Mouse (Mus musculus): Measurements from ENCODE around the gene Mybpc2. TPM values are rescaled to one million over a fixed set of nuclear protein-coding genes. Genes with fewer than 3 reads are reported as not detected.

The Mybpc2 gene
- total and polyA plus RNA-seq, 3 experiments: 0.05 TPM; not detected in 2

DNA sequence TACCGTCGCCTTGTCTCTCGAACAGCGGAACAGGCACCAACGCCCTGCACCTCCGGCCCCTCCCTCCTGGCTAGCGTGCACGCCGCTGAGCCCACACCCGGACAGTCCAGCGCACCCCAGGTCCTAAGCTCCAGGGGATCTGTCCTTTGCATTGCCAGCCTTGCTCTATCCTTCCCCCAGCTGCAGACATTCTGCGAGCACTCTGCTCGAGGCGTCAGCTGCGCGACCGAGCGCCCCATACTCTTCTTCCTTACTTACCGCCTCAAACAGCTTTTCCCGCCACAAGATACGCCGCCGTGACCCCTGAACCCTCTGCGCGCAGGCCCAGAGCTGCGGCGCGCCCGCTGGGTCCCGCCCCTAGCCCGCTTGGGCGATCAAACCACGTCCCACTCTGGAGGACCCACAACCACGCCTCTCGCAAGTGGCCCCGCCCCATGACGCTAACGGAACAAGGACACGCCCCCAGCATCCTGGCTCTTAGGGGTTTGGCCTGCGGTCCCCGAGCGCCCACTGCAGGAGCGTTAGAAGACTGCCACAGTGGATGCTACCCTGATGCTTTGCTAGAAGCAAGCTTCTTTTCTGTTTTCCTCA, 24.1 kb upstream of the Mybpc2 start, which contains the start of gene Pold1:
Gene Pold1 (minus strand): TSS at position 353 of the 591 bp plus-strand sequence.
- no peak for TF ChIP-seq TAL1 (conservative IDR thresholded peaks at IDR 0.05; ENCODE audit: low read depth, low read length)
- peak; percentile 75 for TF ChIP-seq CTCF (IDR thresholded peaks at IDR 0.05; ENCODE audit: low read depth, low read length)
- TF ChIP-seq GATA2 (IDR thresholded peaks at IDR 0.05; ENCODE audit: borderline replicate concordance, low read depth, low read length): no peak
- no peak for TF ChIP-seq GATA1 (IDR thresholded peaks at IDR 0.05; ENCODE audit: borderline replicate concordance, low read length)
- TF ChIP-seq POLR2AphosphoS5 (IDR thresholded peaks at IDR 0.05; ENCODE audit: insufficient replicate concordance, low read depth, low read length): no peak
- Histone ChIP-seq H3K27me3 (ENCODE audit: insufficient read depth, low read length) (no peaks in the 10 kb centered on the region), H3K9me3 (replicated peaks) (no peaks in the 10 kb centered on the region), H3K4me3 (ENCODE audit: low read depth, low read length) (peak within 1 kb of the TSS; percentile 86), H3K36me3 (replicated peaks) (peaks cover 75% of the 10 kb centered on the region), H3K4me1 (ENCODE audit: insufficient read depth, low read depth, low read length) (peaks cover 56% of the 10 kb centered on the region)
- DNase-seq (ENCODE audit: low spot score) (peak; percentile 94), ATAC-seq (ENCODE audit: extremely low read depth, insufficient number of reproducible peaks, low FRiP score, poor library complexity, severe bottlenecking) (peak; percentile 89)

DNA sequence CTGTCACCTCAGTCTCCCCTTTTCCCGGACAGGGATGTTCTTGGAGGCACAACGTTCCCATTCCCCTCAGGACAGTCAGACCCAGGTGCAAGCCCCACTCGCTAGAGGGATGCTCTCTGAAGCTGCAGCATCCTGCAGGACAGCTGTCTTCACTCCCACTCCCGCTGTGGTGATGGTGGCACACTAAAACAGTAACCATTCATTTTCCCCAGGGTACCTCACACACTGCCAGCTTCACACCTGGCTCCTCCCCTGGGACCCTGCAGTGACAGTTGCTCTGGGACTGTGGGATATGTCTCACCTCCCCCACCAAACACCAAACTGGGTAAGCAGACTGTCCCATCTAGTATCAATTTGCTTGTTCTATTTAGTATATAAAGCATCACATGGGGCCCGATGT, 23.3 kb upstream of the Mybpc2 start:
- Histone ChIP-seq H3K36me3 (replicated peaks) (peaks cover 83% of the 10 kb centered on the region), H3K4me1 (ENCODE audit: insufficient read depth, low read depth, low read length) (peaks cover 55% of the 10 kb centered on the region), H3K4me3 (ENCODE audit: low read depth, low read length) (peak overlapping the region; percentile 86), H3K9me3 (replicated peaks) (no peaks in the 10 kb centered on the region), H3K27me3 (ENCODE audit: insufficient read depth, low read length) (no peaks in the 10 kb centered on the region)
- TF ChIP-seq POLR2AphosphoS5 (IDR thresholded peaks at IDR 0.05; ENCODE audit: insufficient replicate concordance, low read depth, low read length) (no peak), CTCF (IDR thresholded peaks at IDR 0.05; ENCODE audit: low read depth, low read length) (no peak), TAL1 (conservative IDR thresholded peaks at IDR 0.05; ENCODE audit: low read depth, low read length) (no peak)
- no peak for DNase-seq (ENCODE audit: low spot score)
- no peak for ATAC-seq (ENCODE audit: extremely low read depth, insufficient number of reproducible peaks, low FRiP score, poor library complexity, severe bottlenecking)

DNA sequence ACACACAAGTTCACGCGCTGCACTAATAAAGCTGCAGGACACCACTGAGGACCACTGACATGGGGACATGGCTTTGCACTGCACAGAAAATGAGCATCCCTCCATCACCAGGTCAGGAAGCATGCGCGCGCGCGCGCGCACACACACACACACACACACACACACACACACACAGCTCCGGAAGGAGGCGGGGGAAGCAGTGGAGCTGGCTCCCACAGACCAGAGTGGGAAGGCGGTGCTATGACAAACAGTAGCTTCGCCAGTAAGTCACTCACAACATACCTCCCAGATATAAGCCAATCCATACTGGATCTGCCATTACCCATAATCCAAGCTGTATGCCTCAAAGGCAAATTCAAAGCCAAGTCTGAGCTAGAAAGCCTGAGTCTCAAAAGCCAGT, 22.6 kb upstream of the Mybpc2 start:
- no peaks in the 10 kb centered on the region for H3K9me3 ChIP-seq (replicated peaks)
- peaks cover 48% of the 10 kb centered on the region for H3K4me1 ChIP-seq (ENCODE audit: insufficient read depth, low read depth, low read length)
- no peak for ATAC-seq (ENCODE audit: extremely low read depth, insufficient number of reproducible peaks, low FRiP score, poor library complexity, severe bottlenecking)
- TF ChIP-seq POLR2AphosphoS5 (IDR thresholded peaks at IDR 0.05; ENCODE audit: insufficient replicate concordance, low read depth, low read length) (no peak), GATA2 (IDR thresholded peaks at IDR 0.05; ENCODE audit: borderline replicate concordance, low read depth, low read length) (no peak), GATA1 (IDR thresholded peaks at IDR 0.05; ENCODE audit: borderline replicate concordance, low read length) (no peak), TAL1 (conservative IDR thresholded peaks at IDR 0.05; ENCODE audit: low read depth, low read length) (no peak), CTCF (IDR thresholded peaks at IDR 0.05; ENCODE audit: low read depth, low read length) (no peak)
- H3K36me3 ChIP-seq (replicated peaks): peaks cover 83% of the 10 kb centered on the region
- peak overlapping the region; percentile 86 for H3K4me3 ChIP-seq (ENCODE audit: low read depth, low read length)
- no peaks in the 10 kb centered on the region for H3K27me3 ChIP-seq (ENCODE audit: insufficient read depth, low read length)
- no peak for DNase-seq (ENCODE audit: low spot score)

DNA sequence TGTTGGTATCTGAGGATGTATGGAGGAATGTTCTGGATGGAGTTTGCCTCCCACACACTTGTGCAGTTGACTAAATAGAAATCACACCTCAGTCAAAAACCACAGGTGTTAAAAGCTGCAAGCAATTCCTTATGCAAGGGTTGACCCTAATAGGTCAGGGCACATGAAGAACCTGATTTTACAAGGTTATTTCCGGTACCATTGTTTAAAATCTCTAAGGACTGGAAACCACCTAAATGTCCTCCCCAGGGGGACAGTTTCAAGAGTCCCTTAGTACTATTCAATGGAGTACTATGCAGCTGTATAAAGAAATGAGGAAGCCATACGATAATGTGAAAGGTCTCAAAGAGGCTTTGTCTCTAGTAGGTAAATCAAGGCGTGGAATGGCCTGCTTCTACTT, 21.8 kb upstream of the Mybpc2 start:
- peaks cover 83% of the 10 kb centered on the region for H3K36me3 ChIP-seq (replicated peaks)
- no peaks in the 10 kb centered on the region for H3K9me3 ChIP-seq (replicated peaks)
- no peak overlapping the region for H3K4me3 ChIP-seq (ENCODE audit: low read depth, low read length)
- TF ChIP-seq GATA2 (IDR thresholded peaks at IDR 0.05; ENCODE audit: borderline replicate concordance, low read depth, low read length) (no peak), POLR2AphosphoS5 (IDR thresholded peaks at IDR 0.05; ENCODE audit: insufficient replicate concordance, low read depth, low read length) (no peak), TAL1 (conservative IDR thresholded peaks at IDR 0.05; ENCODE audit: low read depth, low read length) (no peak), GATA1 (IDR thresholded peaks at IDR 0.05; ENCODE audit: borderline replicate concordance, low read length) (no peak), CTCF (IDR thresholded peaks at IDR 0.05; ENCODE audit: low read depth, low read length) (no peak)
- no peaks in the 10 kb centered on the region for H3K27me3 ChIP-seq (ENCODE audit: insufficient read depth, low read length)
- no peak for ATAC-seq (ENCODE audit: extremely low read depth, insufficient number of reproducible peaks, low FRiP score, poor library complexity, severe bottlenecking)
- DNase-seq (ENCODE audit: low spot score): no peak
- H3K4me1 ChIP-seq (ENCODE audit: insufficient read depth, low read depth, low read length): peaks cover 41% of the 10 kb centered on the region

DNA sequence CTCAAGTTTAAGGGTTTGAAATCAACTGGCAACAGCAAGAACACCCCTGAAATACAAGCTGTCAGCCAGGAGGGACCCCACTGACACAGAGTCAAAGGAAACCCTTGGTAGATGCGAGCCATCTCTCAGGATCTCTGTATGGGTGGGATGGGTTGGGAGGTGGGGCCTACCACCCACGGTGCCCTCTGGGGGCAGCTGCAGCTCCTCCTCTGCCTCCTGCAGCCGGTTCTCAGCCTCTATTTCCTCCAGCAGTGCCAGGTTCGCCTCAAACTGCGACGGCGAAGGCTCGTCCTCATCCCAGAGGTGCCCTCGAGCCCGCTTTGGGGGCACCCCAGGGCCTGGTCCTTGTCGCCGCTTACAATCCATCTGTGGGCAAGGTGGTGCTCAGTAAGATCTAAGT, 18.6 kb upstream of the Mybpc2 start:
- ATAC-seq (ENCODE audit: extremely low read depth, insufficient number of reproducible peaks, low FRiP score, poor library complexity, severe bottlenecking) (no peak), DNase-seq (ENCODE audit: low spot score) (no peak)
- H3K36me3 ChIP-seq (replicated peaks): peaks cover 94% of the 10 kb centered on the region
- no peak overlapping the region for H3K4me3 ChIP-seq (ENCODE audit: low read depth, low read length)
- no peak for TF ChIP-seq POLR2AphosphoS5 (IDR thresholded peaks at IDR 0.05; ENCODE audit: insufficient replicate concordance, low read depth, low read length)
- TF ChIP-seq CTCF (IDR thresholded peaks at IDR 0.05; ENCODE audit: low read depth, low read length): no peak
- no peak for TF ChIP-seq GATA1 (IDR thresholded peaks at IDR 0.05; ENCODE audit: borderline replicate concordance, low read length)
- no peak for TF ChIP-seq GATA2 (IDR thresholded peaks at IDR 0.05; ENCODE audit: borderline replicate concordance, low read depth, low read length)
- TF ChIP-seq TAL1 (conservative IDR thresholded peaks at IDR 0.05; ENCODE audit: low read depth, low read length): no peak
- H3K4me1 ChIP-seq (ENCODE audit: insufficient read depth, low read depth, low read length): peaks cover 28% of the 10 kb centered on the region
- no peaks in the 10 kb centered on the region for H3K9me3 ChIP-seq (replicated peaks)
- no peaks in the 10 kb centered on the region; the same call in 1 of the 2 replicates for H3K27me3 ChIP-seq (ENCODE audit: insufficient read depth, low read length)

DNA sequence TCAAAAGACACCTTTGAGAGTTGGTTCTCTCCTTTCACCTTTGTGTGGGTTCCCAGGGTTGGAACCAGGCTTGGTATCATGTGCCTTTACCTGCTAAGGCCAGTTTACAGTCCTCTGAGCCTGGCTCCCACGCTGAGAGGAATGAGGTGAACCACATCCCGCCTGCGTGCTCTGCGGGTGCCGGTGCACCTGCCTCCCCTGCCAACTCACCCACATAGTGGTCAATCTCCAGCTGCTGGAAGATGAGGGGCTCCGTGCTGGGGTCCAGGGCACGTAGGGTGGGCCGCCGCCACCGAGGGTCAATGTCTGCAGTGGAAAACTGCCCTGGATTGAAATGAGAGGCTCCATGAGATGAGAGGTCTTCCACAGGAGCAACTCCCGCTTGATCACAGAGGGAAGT, 18.1 kb upstream of the Mybpc2 start:
- Histone ChIP-seq H3K9me3 (replicated peaks) (no peaks in the 10 kb centered on the region), H3K4me3 (ENCODE audit: low read depth, low read length) (no peak overlapping the region), H3K36me3 (replicated peaks) (peaks cover 97% of the 10 kb centered on the region), H3K27me3 (ENCODE audit: insufficient read depth, low read length) (no peaks in the 10 kb centered on the region; the same call in 1 of the 2 replicates), H3K4me1 (ENCODE audit: insufficient read depth, low read depth, low read length) (peaks cover 24% of the 10 kb centered on the region)
- DNase-seq (ENCODE audit: low spot score): no peak
- no peak for ATAC-seq (ENCODE audit: extremely low read depth, insufficient number of reproducible peaks, low FRiP score, poor library complexity, severe bottlenecking)
- no peak for TF ChIP-seq GATA2 (IDR thresholded peaks at IDR 0.05; ENCODE audit: borderline replicate concordance, low read depth, low read length)
- no peak for TF ChIP-seq CTCF (IDR thresholded peaks at IDR 0.05; ENCODE audit: low read depth, low read length)
- no peak for TF ChIP-seq POLR2AphosphoS5 (IDR thresholded peaks at IDR 0.05; ENCODE audit: insufficient replicate concordance, low read depth, low read length)
- no peak for TF ChIP-seq TAL1 (conservative IDR thresholded peaks at IDR 0.05; ENCODE audit: low read depth, low read length)
- TF ChIP-seq GATA1 (IDR thresholded peaks at IDR 0.05; ENCODE audit: borderline replicate concordance, low read length): no peak

Data from G1E (cell line).